Mouse (Mus musculus): ENCODE measurements around the gene Mars. TPM values are rescaled to one million over a fixed set of nuclear protein-coding genes. Genes with fewer than 3 reads are reported as not detected.
"Not testable (repeated sequence)": the region's sequence is repeated elsewhere in the genome, so short reads cannot be mapped to it uniquely, and the experiment has no call there.

Gene Mars
- total and polyA plus RNA-seq, 3 experiments = 36.6 to 47.7 (median 42.6) TPM

- Histone ChIP-seq H3K4me1 (ENCODE audit: control insufficient read depth, insufficient read depth, low read length) (no peaks in the 10 kb centered on the region), H3K36me3 (ENCODE audit: control insufficient read depth, insufficient read depth, low read length) (no peaks in the 10 kb centered on the region), H3K27me3 (ENCODE audit: control insufficient read depth, insufficient read depth, low read length) (0 out of 2 replicates have a peak, but pooled peaks cover 2% of the 10 kb centered on the region), H3K27ac (no peak overlapping the region), H3K79me2 (replicated peaks; ENCODE audit: control insufficient read depth, insufficient read depth, low read length) (no peaks in the 10 kb centered on the region), H3K4me3 (no peak overlapping the region), H3K9ac (ENCODE audit: low read depth, low read length) (no peak overlapping the region)
- intact Hi-C loops (cut with DNase I) = no loop called here
- no peak for DNase-seq
- WGBS = 69% methylated on average over 13 of the region's 13 CpGs
- no peak for TF ChIP-seq CTCF (IDR thresholded peaks at IDR 0.05)
- TF ChIP-seq POLR2A (IDR thresholded peaks at IDR 0.05; ENCODE audit: insufficient read depth, low read depth, low read length) = no peak
- TF ChIP-seq EP300 (IDR thresholded peaks at IDR 0.05; ENCODE audit: insufficient read depth, low read depth, low read length) = no peak
Measured at GRCm38 (mm10) chr10:127322178-127322577, 10.6 kb upstream of the Mars start.

- Histone ChIP-seq H3K27ac (no peak within 1 kb of the TSS), H3K79me2 (replicated peaks; ENCODE audit: control insufficient read depth, insufficient read depth, low read length) (no peaks in the 10 kb centered on the region), H3K4me1 (ENCODE audit: control insufficient read depth, insufficient read depth, low read length) (no peaks in the 10 kb centered on the region), H3K4me3 (no peak within 1 kb of the TSS), H3K36me3 (ENCODE audit: control insufficient read depth, insufficient read depth, low read length) (no peaks in the 10 kb centered on the region), H3K27me3 (ENCODE audit: control insufficient read depth, insufficient read depth, low read length) (0 out of 2 replicates have a peak, but pooled peaks cover 2% of the 10 kb centered on the region), H3K9ac (ENCODE audit: low read depth, low read length) (no peak within 1 kb of the TSS)
- DNase-seq = no peak
- intact Hi-C loops (cut with DNase I) = no loop called here
- WGBS = 72% methylated on average over 3 of the region's 3 CpGs
- TF ChIP-seq EP300 (IDR thresholded peaks at IDR 0.05; ENCODE audit: insufficient read depth, low read depth, low read length) = no peak
- no peak for TF ChIP-seq POLR2A (IDR thresholded peaks at IDR 0.05; ENCODE audit: insufficient read depth, low read depth, low read length)
- no peak for TF ChIP-seq CTCF (IDR thresholded peaks at IDR 0.05)
Measured at GRCm38 (mm10) chr10:127321621-127322020, 10.0 kb upstream of the Mars start, which contains the start of gene Arhgap9. Gene Arhgap9, plus strand, starts transcription at chr10:127321964.

- H3K4me1 ChIP-seq (ENCODE audit: control insufficient read depth, insufficient read depth, low read length) = no peaks in the 10 kb centered on the region
- H3K4me3 ChIP-seq = no peak overlapping the region
- intact Hi-C loops (cut with DNase I) = no loop called here
- 62% methylated on average over 7 of the region's 7 CpGs for WGBS
- no peaks in the 10 kb centered on the region for H3K36me3 ChIP-seq (ENCODE audit: control insufficient read depth, insufficient read depth, low read length)
- H3K27me3 ChIP-seq (ENCODE audit: control insufficient read depth, insufficient read depth, low read length) = no peaks in the 10 kb centered on the region
- H3K27ac ChIP-seq = no peak overlapping the region
- no peak for TF ChIP-seq EP300 (IDR thresholded peaks at IDR 0.05; ENCODE audit: insufficient read depth, low read depth, low read length)
- no peak for TF ChIP-seq CTCF (IDR thresholded peaks at IDR 0.05)
- no peak for TF ChIP-seq POLR2A (IDR thresholded peaks at IDR 0.05; ENCODE audit: insufficient read depth, low read depth, low read length)
- no peak overlapping the region for H3K9ac ChIP-seq (ENCODE audit: low read depth, low read length)
- no peak for DNase-seq
- H3K79me2 ChIP-seq (replicated peaks; ENCODE audit: control insufficient read depth, insufficient read depth, low read length) = no peaks in the 10 kb centered on the region
Measured at GRCm38 (mm10) chr10:127319969-127320368, 8.4 kb upstream of the Mars start.

- 35% methylated on average over 4 of the region's 4 CpGs for WGBS
- intact Hi-C loops (cut with DNase I) = no loop called here
- Histone ChIP-seq H3K79me2 (replicated peaks; ENCODE audit: control insufficient read depth, insufficient read depth, low read length) (no peaks in the 10 kb centered on the region), H3K27ac (no peak overlapping the region), H3K36me3 (ENCODE audit: control insufficient read depth, insufficient read depth, low read length) (no peaks in the 10 kb centered on the region), H3K27me3 (ENCODE audit: control insufficient read depth, insufficient read depth, low read length) (no peaks in the 10 kb centered on the region), H3K4me1 (ENCODE audit: control insufficient read depth, insufficient read depth, low read length) (peaks cover under 1% of the 10 kb centered on the region; the same call in 1 of the 2 replicates), H3K4me3 (no peak overlapping the region), H3K9ac (ENCODE audit: low read depth, low read length) (no peak overlapping the region)
- DNase-seq = no peak
- TF ChIP-seq CTCF (IDR thresholded peaks at IDR 0.05) = no peak
- TF ChIP-seq EP300 (IDR thresholded peaks at IDR 0.05; ENCODE audit: insufficient read depth, low read depth, low read length) = no peak
- TF ChIP-seq POLR2A (IDR thresholded peaks at IDR 0.05; ENCODE audit: insufficient read depth, low read depth, low read length) = no peak
Measured at GRCm38 (mm10) chr10:127318009-127318408, 6.4 kb upstream of the Mars start.

GRCm38 (mm10) chr10:127317277-127317676, 5.7 kb upstream of the Mars start:
- TF ChIP-seq POLR2A (IDR thresholded peaks at IDR 0.05; ENCODE audit: insufficient read depth, low read depth, low read length) (no peak), EP300 (IDR thresholded peaks at IDR 0.05; ENCODE audit: insufficient read depth, low read depth, low read length) (no peak), CTCF (IDR thresholded peaks at IDR 0.05) (no peak)
- no peak overlapping the region for H3K9ac ChIP-seq (ENCODE audit: low read depth, low read length)
- H3K27ac ChIP-seq = no peak overlapping the region
- no peaks in the 10 kb centered on the region for H3K79me2 ChIP-seq (replicated peaks; ENCODE audit: control insufficient read depth, insufficient read depth, low read length)
- H3K4me1 ChIP-seq (ENCODE audit: control insufficient read depth, insufficient read depth, low read length) = peaks cover 2% of the 10 kb centered on the region; the same call in 1 of the 2 replicates
- no peaks in the 10 kb centered on the region for H3K27me3 ChIP-seq (ENCODE audit: control insufficient read depth, insufficient read depth, low read length)
- no peak overlapping the region for H3K4me3 ChIP-seq
- intact Hi-C loops (cut with DNase I) = no loop called here
- 71% methylated on average over 2 of the region's 2 CpGs for WGBS
- H3K36me3 ChIP-seq (ENCODE audit: control insufficient read depth, insufficient read depth, low read length) = no peaks in the 10 kb centered on the region
- no peak for DNase-seq

GRCm38 (mm10) chr10:127314950-127315349, 3.4 kb upstream of the Mars start:
- intact Hi-C loops (cut with DNase I) = loop anchor here (5.0 kb wide), 1 partner anchor 193 kb away; the partner anchor contains the start of gene Os9
- H3K4me1 ChIP-seq (ENCODE audit: control insufficient read depth, insufficient read depth, low read length); H3K9ac ChIP-seq (ENCODE audit: low read depth, low read length); DNase-seq; H3K4me3 ChIP-seq; H3K79me2 ChIP-seq (replicated peaks; ENCODE audit: control insufficient read depth, insufficient read depth, low read length); H3K27ac ChIP-seq; H3K27me3 ChIP-seq (ENCODE audit: control insufficient read depth, insufficient read depth, low read length); H3K36me3 ChIP-seq (ENCODE audit: control insufficient read depth, insufficient read depth, low read length): not testable (repeated sequence)
- 67% methylated on average over 1 of the region's 1 CpGs for WGBS

- H3K4me3 ChIP-seq; DNase-seq; H3K9ac ChIP-seq (ENCODE audit: low read depth, low read length); H3K27ac ChIP-seq; H3K36me3 ChIP-seq (ENCODE audit: control insufficient read depth, insufficient read depth, low read length); H3K4me1 ChIP-seq (ENCODE audit: control insufficient read depth, insufficient read depth, low read length); H3K27me3 ChIP-seq (ENCODE audit: control insufficient read depth, insufficient read depth, low read length); H3K79me2 ChIP-seq (replicated peaks; ENCODE audit: control insufficient read depth, insufficient read depth, low read length): not testable (repeated sequence)
- intact Hi-C loops (cut with DNase I) = loop anchor here (5.0 kb wide), 1 partner anchor 191 kb away; the partner anchor contains the start of gene Os9
- WGBS = 87% methylated on average over 5 of the region's 5 CpGs
Measured at GRCm38 (mm10) chr10:127313516-127313915, 1.9 kb upstream of the Mars start.
